Mouse (Mus musculus): ENCODE results near the gene Mesd. TPM values are rescaled to one million over a fixed set of nuclear protein-coding genes. Genes with fewer than 3 reads are reported as not detected.
A peak's percentile ranks its signal among the peaks of the same experiment; 100 is the strongest.

The Mesd gene
- polyA plus RNA-seq, 1 experiment from 2014 or later = 94.3 TPM

DNA sequence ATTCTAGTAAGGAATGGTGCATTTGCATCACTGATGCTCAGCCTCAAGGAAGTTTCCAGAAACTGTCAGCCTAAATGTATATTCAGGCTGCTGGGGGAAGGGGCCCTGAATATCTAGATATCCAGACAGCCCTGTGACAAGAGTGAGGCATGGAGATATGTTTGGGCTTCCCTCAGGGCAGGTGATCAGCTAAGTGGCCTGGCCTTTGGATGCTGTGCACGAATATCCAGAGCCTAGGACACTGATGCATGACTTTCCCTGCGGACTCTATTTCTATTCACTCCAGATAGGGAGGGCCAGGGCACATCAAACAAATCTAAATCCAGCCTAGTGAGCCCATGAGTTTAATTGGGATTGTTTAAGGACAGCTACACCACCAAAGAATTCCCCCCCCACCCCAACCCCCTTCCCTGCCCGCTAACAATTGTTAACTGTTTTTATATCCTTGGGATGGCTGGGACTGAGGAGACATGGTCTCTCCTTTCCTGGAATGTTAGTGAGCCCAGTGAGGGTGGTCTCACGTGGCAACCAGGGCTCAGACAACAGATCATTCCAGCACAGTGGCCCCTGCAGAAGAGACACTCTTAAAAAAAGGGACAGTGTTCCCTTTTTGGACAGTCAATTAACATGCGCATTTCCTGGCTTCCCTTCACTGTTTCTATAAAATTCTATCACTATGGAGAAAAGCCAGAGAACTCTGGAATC is 14.3 kb upstream of the Mesd start:
- Histone ChIP-seq H3K4me2 (replicated peaks; ENCODE audit: low read depth, low read length) (no peak overlapping the region), H3K9ac (replicated peaks; ENCODE audit: low read depth, low read length) (no peak overlapping the region), H3K27ac (ENCODE audit: low read length) (no peak overlapping the region), H3K27me3 (ENCODE audit: control insufficient read depth, insufficient read depth, low read length) (no peaks in the 10 kb centered on the region), H3K4me1 (ENCODE audit: control insufficient read depth, insufficient read depth, low read length) (no peaks in the 10 kb centered on the region), H3K36me3 (ENCODE audit: control insufficient read depth, insufficient read depth, low read length) (no peaks in the 10 kb centered on the region), H3K9me3 (ENCODE audit: control insufficient read depth, low read depth, low read length) (no peaks in the 10 kb centered on the region), H3K4me3 (ENCODE audit: low read depth, low read length) (no peak overlapping the region)
- ATAC-seq (ENCODE audit: insufficient number of reproducible peaks, insufficient read depth, low FRiP score, low read depth) = no peak
- WGBS = 39% methylated on average over 5 of the region's 5 CpGs

DNA sequence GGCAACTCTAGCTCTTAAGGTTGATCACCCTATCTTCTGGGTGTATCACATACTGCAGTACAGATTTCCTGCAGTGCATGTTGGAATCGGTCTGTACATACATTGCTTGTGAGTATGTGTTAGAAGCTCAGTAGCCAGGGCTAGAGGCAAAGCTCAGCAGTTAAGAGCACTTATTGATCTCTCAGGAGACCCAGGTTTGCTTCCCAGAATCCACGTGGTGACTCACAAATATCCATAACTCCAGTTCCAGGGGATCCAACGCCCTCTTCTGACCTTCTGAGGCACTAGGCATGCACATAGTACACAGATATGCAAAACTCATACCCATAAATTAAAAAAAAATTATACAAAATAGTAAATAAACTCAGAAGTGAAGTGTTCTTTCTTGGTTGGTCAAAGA is 7.2 kb upstream of the Mesd start:
- peaks cover 55% of the 10 kb centered on the region for H3K4me1 ChIP-seq (ENCODE audit: control insufficient read depth, insufficient read depth, low read length)

GRCm38 (mm10) chr7:83878676-83879448 is 5.4 kb upstream of the Mesd start:
- Histone ChIP-seq H3K4me2 (replicated peaks; ENCODE audit: low read depth, low read length) (peak overlapping the region; percentile 6; the same call in 1 of the 2 replicates), H3K4me1 (ENCODE audit: control insufficient read depth, insufficient read depth, low read length) (peaks cover 62% of the 10 kb centered on the region), H3K9ac (replicated peaks; ENCODE audit: low read depth, low read length) (0 out of 2 replicates have a peak overlapping the region, but pooled peaks have one; percentile 3), H3K4me3 (ENCODE audit: low read depth, low read length) (peak overlapping the region; percentile 2; the same call in 1 of the 2 replicates), H3K36me3 (ENCODE audit: control insufficient read depth, insufficient read depth, low read length) (peaks cover 11% of the 10 kb centered on the region), H3K9me3 (ENCODE audit: control insufficient read depth, low read depth, low read length) (no peaks in the 10 kb centered on the region), H3K27me3 (ENCODE audit: control insufficient read depth, insufficient read depth, low read length) (no peaks in the 10 kb centered on the region), H3K27ac (ENCODE audit: low read length) (no peak overlapping the region)
- no peak for ATAC-seq (ENCODE audit: insufficient number of reproducible peaks, insufficient read depth, low FRiP score, low read depth)
- WGBS = 26% methylated on average over 5 of the region's 5 CpGs

More for the DNA sequence above, 7.2 kb upstream of the Mesd start:
- Histone ChIP-seq H3K4me2 (replicated peaks; ENCODE audit: low read depth, low read length) (no peak overlapping the region), H3K36me3 (ENCODE audit: control insufficient read depth, insufficient read depth, low read length) (peaks cover 4% of the 10 kb centered on the region), H3K4me3 (ENCODE audit: low read depth, low read length) (no peak overlapping the region), H3K9me3 (ENCODE audit: control insufficient read depth, low read depth, low read length) (no peaks in the 10 kb centered on the region), H3K27me3 (ENCODE audit: control insufficient read depth, insufficient read depth, low read length) (no peaks in the 10 kb centered on the region), H3K27ac (ENCODE audit: low read length) (no peak overlapping the region), H3K9ac (replicated peaks; ENCODE audit: low read depth, low read length) (no peak overlapping the region)
- 71% methylated on average over 3 of the region's 3 CpGs for WGBS
- ATAC-seq (ENCODE audit: insufficient number of reproducible peaks, insufficient read depth, low FRiP score, low read depth) = no peak

DNA sequence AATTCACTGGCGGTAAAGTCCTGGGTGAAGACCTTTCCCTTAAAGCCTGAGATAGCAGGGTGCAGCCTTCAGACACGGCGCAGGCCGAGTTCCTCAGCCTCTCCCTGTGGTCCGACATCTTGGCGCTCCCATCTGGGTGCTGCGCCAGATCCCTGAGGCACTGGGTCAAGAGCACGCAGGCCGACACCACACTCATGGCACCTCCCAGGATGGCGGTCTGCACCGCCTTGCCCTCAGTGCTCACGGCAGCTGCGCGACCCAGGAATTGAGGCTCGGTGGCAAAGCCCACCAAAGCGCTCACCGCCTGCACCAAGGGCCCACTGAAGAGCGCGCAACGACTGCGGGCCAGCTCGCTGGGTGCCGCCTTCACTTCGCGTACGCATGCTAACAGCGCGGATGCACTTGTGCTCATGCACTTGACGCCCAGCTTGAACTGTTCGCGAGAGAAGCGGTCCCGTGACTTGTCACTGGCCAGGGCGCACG is 2.1 kb upstream of the Mesd start:
- 84% methylated on average over 35 of the region's 35 CpGs for WGBS
- H3K9ac ChIP-seq (replicated peaks; ENCODE audit: low read depth, low read length) = peak overlapping the region; percentile 86
- no peak for ATAC-seq (ENCODE audit: insufficient number of reproducible peaks, insufficient read depth, low FRiP score, low read depth)
- H3K27ac ChIP-seq (ENCODE audit: low read length) = no peak overlapping the region; the same call in 1 of the 2 replicates
- H3K36me3 ChIP-seq (ENCODE audit: control insufficient read depth, insufficient read depth, low read length) = peaks cover 11% of the 10 kb centered on the region
- H3K27me3 ChIP-seq (ENCODE audit: control insufficient read depth, insufficient read depth, low read length) = no peaks in the 10 kb centered on the region
- H3K4me2 ChIP-seq (replicated peaks; ENCODE audit: low read depth, low read length) = peak overlapping the region; percentile 88
- H3K9me3 ChIP-seq (ENCODE audit: control insufficient read depth, low read depth, low read length) = no peaks in the 10 kb centered on the region
- peaks cover 52% of the 10 kb centered on the region for H3K4me1 ChIP-seq (ENCODE audit: control insufficient read depth, insufficient read depth, low read length)
- peak overlapping the region; percentile 87 for H3K4me3 ChIP-seq (ENCODE audit: low read depth, low read length)

DNA sequence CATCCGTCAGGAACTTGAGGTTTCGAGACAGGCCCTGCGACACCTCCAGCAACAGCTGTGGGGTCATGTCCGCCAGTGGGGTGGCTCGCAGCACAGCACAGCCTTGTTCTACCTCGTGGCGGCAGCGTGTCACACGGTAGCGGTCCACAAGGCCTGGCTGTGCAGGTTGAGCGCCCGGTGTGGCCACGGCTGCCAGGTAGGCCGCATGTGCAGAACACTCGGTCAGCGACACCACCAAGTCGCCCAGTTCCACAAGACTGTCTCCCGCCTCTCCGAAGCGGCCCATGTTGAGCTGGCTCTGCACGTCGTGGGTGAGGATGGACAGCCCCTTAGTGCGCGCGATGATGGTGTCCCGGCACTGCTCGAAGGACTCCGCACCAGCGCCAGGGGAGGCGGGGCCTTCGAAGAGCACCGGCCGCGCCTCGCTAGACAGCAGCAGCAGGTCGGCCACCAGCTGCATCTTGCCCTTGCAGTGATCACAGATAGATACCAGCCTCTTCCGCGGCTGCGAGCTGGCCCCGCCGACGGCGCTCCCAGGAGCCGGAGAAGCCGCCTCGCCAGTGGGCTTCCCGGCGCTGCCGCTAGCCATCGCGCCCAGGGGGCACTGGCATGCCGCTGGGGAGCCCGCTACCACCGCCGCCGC is 1.5 kb upstream of the Mesd start:
- H3K27ac ChIP-seq (ENCODE audit: low read length) = peak overlapping the region; percentile 99
- H3K27me3 ChIP-seq (ENCODE audit: control insufficient read depth, insufficient read depth, low read length) = no peaks in the 10 kb centered on the region
- H3K4me3 ChIP-seq (ENCODE audit: low read depth, low read length) = peak overlapping the region; percentile 87
- H3K4me1 ChIP-seq (ENCODE audit: control insufficient read depth, insufficient read depth, low read length) = peaks cover 49% of the 10 kb centered on the region
- H3K4me2 ChIP-seq (replicated peaks; ENCODE audit: low read depth, low read length) = peak overlapping the region; percentile 88
- no peak for ATAC-seq (ENCODE audit: insufficient number of reproducible peaks, insufficient read depth, low FRiP score, low read depth)
- H3K9ac ChIP-seq (replicated peaks; ENCODE audit: low read depth, low read length) = peak overlapping the region; percentile 86
- WGBS = 20% methylated on average over 49 of the region's 56 CpGs
- H3K36me3 ChIP-seq (ENCODE audit: control insufficient read depth, insufficient read depth, low read length) = peaks cover 11% of the 10 kb centered on the region
- H3K9me3 ChIP-seq (ENCODE audit: control insufficient read depth, low read depth, low read length) = no peaks in the 10 kb centered on the region

DNA sequence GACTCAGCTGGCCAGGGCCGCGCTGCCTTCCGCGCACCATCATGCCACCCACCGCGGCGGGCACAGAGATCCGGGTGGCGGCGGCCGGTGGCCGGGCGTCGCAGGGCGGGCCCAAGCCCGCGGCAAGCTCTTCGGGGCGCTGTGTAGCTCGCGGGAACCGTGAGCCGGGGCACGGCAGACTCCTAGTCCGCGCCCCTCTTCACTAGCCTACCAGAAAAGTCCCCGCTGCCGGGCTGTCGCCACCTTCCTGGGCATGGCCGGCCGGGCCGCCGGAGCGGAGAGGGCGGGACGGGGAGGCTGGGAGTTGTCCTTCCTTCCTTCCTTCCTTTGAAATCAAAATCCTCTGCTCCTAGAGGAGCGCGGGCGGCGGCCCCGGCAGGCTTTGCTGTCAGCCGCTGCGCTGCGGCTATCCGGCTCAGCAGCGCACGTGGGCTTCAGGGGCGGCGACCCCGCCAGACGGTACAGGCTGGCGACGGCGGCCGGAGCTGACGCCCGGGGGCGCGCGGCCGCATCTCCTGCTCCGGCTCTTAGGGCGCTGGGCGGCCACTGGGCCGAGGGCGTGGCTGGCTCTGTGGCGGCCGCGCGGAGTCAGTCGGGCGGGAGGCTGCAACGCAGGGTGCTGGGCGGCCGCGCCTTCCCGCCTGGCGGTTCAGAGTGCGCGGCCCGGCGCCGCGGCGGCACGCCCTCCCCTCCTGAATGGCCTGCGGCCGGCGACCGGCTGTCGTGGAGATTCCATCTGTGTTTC is 818 bp upstream of the Mesd start:
- Histone ChIP-seq H3K27me3 (ENCODE audit: control insufficient read depth, insufficient read depth, low read length) (no peaks in the 10 kb centered on the region), H3K36me3 (ENCODE audit: control insufficient read depth, insufficient read depth, low read length) (peaks cover 7% of the 10 kb centered on the region; the same call in 1 of the 2 replicates), H3K9ac (replicated peaks; ENCODE audit: low read depth, low read length) (peak overlapping the region; percentile 86), H3K4me2 (replicated peaks; ENCODE audit: low read depth, low read length) (peak overlapping the region; percentile 88), H3K4me1 (ENCODE audit: control insufficient read depth, insufficient read depth, low read length) (peaks cover 42% of the 10 kb centered on the region), H3K27ac (ENCODE audit: low read length) (peak overlapping the region; percentile 99), H3K9me3 (ENCODE audit: control insufficient read depth, low read depth, low read length) (no peaks in the 10 kb centered on the region), H3K4me3 (ENCODE audit: low read depth, low read length) (peak overlapping the region; percentile 87)
- WGBS = under 1% methylated on average over 69 of the region's 91 CpGs
- peak; percentile 75 for ATAC-seq (ENCODE audit: insufficient number of reproducible peaks, insufficient read depth, low FRiP score, low read depth)

- Histone ChIP-seq H3K9me3 (ENCODE audit: control insufficient read depth, low read depth, low read length) (no peaks in the 10 kb centered on the region), H3K27ac (ENCODE audit: low read length) (peak overlapping the region; percentile 99), H3K36me3 (ENCODE audit: control insufficient read depth, insufficient read depth, low read length) (peaks cover 7% of the 10 kb centered on the region; the same call in 1 of the 2 replicates), H3K27me3 (ENCODE audit: control insufficient read depth, insufficient read depth, low read length) (no peaks in the 10 kb centered on the region), H3K4me1 (ENCODE audit: control insufficient read depth, insufficient read depth, low read length) (peaks cover 27% of the 10 kb centered on the region), H3K4me2 (replicated peaks; ENCODE audit: low read depth, low read length) (peak overlapping the region; percentile 88), H3K9ac (replicated peaks; ENCODE audit: low read depth, low read length) (no peak overlapping the region; the same call in 1 of the 2 replicates), H3K4me3 (ENCODE audit: low read depth, low read length) (peak overlapping the region; percentile 87)
- ATAC-seq (ENCODE audit: insufficient number of reproducible peaks, insufficient read depth, low FRiP score, low read depth) = peak; percentile 15
- WGBS = 35% methylated on average over 6 of the region's 6 CpGs
Observed at GRCm38 (mm10) chr7:83884921-83885532, 761 bp downstream of the Mesd start.

Data from stomach, embryonic 14.5 days (tissue).